Mouse (Mus musculus): ENCODE data around the gene Acin1.

DNA sequence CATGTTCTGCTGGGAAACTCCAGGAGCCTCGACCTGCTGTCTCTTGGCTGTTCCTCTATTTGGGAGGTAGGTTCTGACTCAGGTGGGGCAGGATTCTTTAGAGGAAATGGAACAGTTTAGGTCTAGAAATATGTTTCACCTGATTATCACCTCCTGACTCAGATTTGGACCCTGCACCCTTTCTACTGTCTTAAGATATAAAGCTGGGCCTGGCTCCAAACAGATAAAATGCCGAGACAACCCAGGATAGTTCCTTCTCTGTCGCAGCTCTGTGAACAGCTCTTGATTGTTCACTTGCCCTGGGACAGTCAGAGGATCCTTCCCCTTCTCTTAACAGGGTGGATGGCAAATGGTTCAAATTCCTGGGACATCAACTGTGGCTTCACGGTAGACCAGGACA lies 48.5 kb upstream of the Acin1 start:
- TF ChIP-seq CTCF (IDR thresholded peaks at IDR 0.05; ENCODE audit: insufficient read depth, low read length), result no peak
- TF ChIP-seq POLR2A (IDR thresholded peaks at IDR 0.05; ENCODE audit: borderline replicate concordance, extremely low read depth, low read depth, low read length), result no peak
